Mouse (Mus musculus) midbrain, embryonic 10.5 days (tissue): Measurements from ENCODE around the gene Samd14. TPM values are rescaled to one million over a fixed set of nuclear protein-coding genes. Genes with fewer than 3 reads are reported as not detected.

ENCODE experiments used
- DNase-seq: peaks from one replicate; pipeline ENCODE4 v3.0.0-alpha.2; 2017; ENCODE audit warnings: low spot score
- H3K27ac ChIP-seq: fragments of 300-500 bp; sonication (generic); replicated peaks from 2 replicates; pipeline ENCODE4 v1.5.1; 2016; ENCODE audit warnings: mild to moderate bottlenecking
- H3K27me3 ChIP-seq: fragments of 300-500 bp; sonication (generic); 2 replicates; pipeline ENCODE4 v1.6.1; 2016; ENCODE audit warnings: low read depth, mild to moderate bottlenecking; ENCODE audit not compliant: poor library complexity, severe bottlenecking
- H3K36me3 ChIP-seq: fragments of 300-500 bp; sonication (generic); 2 replicates; pipeline ENCODE4 v1.6.1; 2016; ENCODE audit warnings: mild to moderate bottlenecking, moderate library complexity
- H3K4me1 ChIP-seq: fragments of 300-500 bp; sonication (generic); 2 replicates; pipeline ENCODE4 v1.6.1; 2016
- H3K4me3 ChIP-seq: fragments of 300-500 bp; sonication (generic); 2 replicates; pipeline ENCODE4 v1.5.1; 2016; ENCODE audit warnings: mild to moderate bottlenecking, moderate library complexity
- H3K9me3 ChIP-seq: fragments of 300-500 bp; sonication (generic); replicated peaks from 2 replicates; pipeline ENCODE4 v1.6.1; 2016; ENCODE audit warnings: mild to moderate bottlenecking
- WGBS: fragments of 180-500 bp; shearing (Covaris S2); methylation state at CpG from one replicate; pipeline ENCODE4 v1.1.7; 2016; 5-methylcytosine and 5-hydroxymethylcytosine counted together
- polyA plus RNA-seq: library from polyadenylated mRNA; unstranded; fragments of >200 nt; fragmentation: Nextera tagmentation; extraction: Ambion mirVana; gene quantifications from 2 replicates; pipeline ENCODE4 v1.2.1, GENCODE M21; 2016

Samd14 gene
- polyA plus RNA-seq, 1 experiment from 2014 or later, result 40.8 TPM

DNA sequence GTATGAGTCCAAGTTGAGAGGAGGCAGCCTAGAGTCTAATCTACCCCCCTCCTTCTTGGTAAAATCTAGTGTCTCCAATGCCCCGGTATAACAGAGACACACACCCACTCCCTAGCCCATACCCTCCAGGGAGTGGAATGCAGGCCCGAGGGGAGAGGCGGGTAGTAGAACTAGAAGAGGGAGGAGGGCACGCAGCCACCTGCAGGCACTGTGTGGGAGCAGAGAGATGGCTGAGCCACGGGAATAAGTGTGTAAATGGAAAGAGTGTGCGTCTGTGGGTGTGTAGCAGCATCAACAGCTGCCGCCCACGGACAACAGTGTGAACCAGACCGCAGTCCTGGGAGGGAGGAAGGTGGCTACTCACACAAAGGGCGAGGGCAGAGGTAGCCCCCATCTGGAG is 25.2 kb downstream of the Samd14 start:
- Histone ChIP-seq H3K27me3 (peaks cover 19% of the 10 kb centered on the region), H3K9me3 (no peaks in the 10 kb centered on the region), H3K4me1 (peaks cover 7% of the 10 kb centered on the region), H3K36me3 (no peaks in the 10 kb centered on the region), H3K27ac (0 out of 2 replicates have a peak overlapping the region, but pooled peaks have one; percentile 46), H3K4me3 (no peak overlapping the region)
- DNase-seq, result no peak
- WGBS, result 74% methylated on average over 10 of the region's 10 CpGs

DNA sequence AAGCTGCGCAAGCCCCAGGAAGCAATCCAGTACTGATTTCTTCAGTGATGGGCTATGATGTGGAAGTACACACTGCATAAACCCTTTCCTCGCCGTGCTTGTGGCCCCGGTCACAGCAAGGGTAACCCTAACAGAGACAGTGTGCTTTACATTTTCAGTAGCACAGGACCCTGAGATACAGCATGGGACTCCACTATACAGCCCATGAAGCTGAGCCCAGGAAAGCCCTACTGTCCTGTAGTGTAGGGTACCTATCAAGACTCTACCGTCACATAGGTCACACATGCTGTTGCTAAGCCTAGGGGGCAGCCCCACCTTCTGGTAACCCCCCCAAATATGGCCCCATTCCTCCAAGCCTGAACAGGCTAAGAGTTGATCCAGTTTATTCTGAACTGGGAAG is 26.8 kb downstream of the Samd14 start:
- H3K27me3 ChIP-seq, result peaks cover 26% of the 10 kb centered on the region
- no peak for DNase-seq
- H3K9me3 ChIP-seq, result no peaks in the 10 kb centered on the region
- H3K27ac ChIP-seq, result no peak overlapping the region
- H3K4me3 ChIP-seq, result no peak overlapping the region
- H3K4me1 ChIP-seq, result peaks cover 24% of the 10 kb centered on the region
- no peaks in the 10 kb centered on the region for H3K36me3 ChIP-seq
- 93% methylated on average over 5 of the region's 5 CpGs for WGBS

DNA sequence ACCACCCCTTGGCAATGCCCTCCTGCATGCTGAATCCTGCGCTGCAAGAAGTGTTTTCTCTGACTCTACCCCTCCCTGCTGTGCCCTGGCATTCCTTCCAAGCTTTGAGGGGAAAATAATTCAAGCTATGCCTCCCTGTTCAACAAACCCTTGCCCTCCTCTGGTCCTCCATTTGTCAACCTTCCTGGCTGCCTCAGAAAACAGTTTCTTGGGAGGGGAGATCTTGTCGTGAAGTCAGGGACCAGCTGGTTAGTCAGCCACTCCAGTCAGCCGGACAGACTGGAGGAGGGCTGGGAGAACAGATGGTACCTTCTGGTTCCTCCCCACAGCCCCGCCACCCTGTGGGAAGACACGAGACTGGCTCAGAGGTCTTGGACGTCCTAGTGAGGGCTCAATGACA is 27.6 kb downstream of the Samd14 start:
- Histone ChIP-seq H3K36me3 (no peaks in the 10 kb centered on the region), H3K9me3 (no peaks in the 10 kb centered on the region), H3K4me1 (peaks cover 31% of the 10 kb centered on the region), H3K27ac (no peak overlapping the region), H3K4me3 (no peak overlapping the region), H3K27me3 (peaks cover 26% of the 10 kb centered on the region)
- DNase-seq, result no peak
- 70% methylated on average over 6 of the region's 6 CpGs for WGBS

DNA sequence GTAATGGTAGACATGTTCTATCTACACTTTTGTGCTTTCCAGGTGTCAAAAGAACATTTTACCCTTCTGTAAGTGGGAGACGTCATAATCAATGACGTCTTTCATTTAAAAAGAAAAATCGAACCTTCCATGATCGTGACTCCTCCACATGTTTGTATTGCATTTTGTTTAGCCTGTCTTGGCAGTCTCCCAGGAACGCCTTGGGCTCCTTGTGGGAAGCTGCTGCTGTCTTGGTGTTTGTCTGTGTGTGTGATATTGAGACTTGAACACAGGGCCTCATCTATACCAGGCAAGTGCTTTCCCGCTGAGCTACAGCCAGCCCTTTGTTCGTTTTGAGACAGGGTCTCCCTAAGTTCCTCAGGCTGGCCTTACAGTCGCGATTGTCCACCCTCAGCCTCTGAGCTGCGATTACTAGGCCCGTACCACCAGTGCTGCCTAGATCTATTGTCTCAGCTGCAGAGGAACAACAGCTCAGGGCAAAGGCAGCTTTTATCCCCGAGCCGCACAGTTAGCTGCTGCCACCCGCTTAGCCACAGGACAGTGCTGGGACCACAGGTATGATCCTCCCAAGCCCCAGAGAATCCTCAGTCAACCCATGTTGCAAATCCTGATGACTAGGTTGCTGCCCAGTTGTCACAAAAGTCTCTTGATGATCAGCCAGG is 28.6 kb downstream of the Samd14 start:
- Histone ChIP-seq H3K27ac (no peak overlapping the region), H3K27me3 (peaks cover 22% of the 10 kb centered on the region), H3K4me1 (peaks cover 34% of the 10 kb centered on the region), H3K36me3 (no peaks in the 10 kb centered on the region), H3K9me3 (no peaks in the 10 kb centered on the region), H3K4me3 (no peak overlapping the region)
- DNase-seq, result no peak
- WGBS, result 75% methylated on average over 14 of the region's 14 CpGs

DNA sequence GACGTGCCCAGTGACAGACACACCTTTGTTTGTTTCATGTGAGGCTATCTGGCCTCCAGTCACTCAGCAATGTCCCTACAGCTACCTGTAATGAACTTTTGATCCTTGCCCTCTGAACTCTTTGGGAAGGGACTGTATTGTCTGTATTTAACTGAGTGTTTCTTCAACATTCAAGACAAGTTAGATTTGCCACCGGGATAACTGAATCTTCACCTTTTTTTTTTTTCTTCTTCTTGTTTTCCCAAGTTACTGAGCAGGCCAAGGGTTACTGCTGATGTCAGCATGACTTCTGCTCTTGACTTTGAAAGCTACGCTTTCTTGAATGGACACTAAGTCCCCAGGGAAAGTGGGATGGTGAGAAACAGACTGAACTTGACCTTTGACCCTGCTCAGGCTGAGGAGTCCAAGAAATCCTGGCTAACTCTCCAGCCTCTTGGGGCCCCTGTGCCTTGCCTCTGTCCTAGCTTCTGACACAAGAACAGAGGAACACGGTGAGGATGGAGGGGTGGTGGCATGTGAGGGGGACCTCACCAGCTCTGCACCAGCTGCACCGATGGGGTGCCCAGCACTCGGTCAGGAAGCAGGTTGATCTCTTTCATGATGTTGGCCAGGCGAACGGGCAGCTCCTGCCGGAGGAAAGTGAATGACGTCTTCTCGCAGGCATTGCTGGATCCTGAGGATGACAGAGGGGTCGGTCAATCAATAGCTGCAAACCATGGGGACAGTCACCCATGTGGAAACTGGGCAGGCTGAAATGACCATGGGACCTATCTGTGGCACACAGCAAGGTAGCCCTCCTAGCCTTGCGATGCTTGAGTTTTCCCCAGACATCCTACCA is 29.4 kb downstream of the Samd14 start:
- peaks cover 27% of the 10 kb centered on the region for H3K27me3 ChIP-seq
- H3K4me3 ChIP-seq, result no peak overlapping the region
- 85% methylated on average over 13 of the region's 13 CpGs for WGBS
- DNase-seq, result no peak
- H3K27ac ChIP-seq, result no peak overlapping the region
- H3K36me3 ChIP-seq, result no peaks in the 10 kb centered on the region
- H3K9me3 ChIP-seq, result no peaks in the 10 kb centered on the region
- H3K4me1 ChIP-seq, result peaks cover 34% of the 10 kb centered on the region

DNA sequence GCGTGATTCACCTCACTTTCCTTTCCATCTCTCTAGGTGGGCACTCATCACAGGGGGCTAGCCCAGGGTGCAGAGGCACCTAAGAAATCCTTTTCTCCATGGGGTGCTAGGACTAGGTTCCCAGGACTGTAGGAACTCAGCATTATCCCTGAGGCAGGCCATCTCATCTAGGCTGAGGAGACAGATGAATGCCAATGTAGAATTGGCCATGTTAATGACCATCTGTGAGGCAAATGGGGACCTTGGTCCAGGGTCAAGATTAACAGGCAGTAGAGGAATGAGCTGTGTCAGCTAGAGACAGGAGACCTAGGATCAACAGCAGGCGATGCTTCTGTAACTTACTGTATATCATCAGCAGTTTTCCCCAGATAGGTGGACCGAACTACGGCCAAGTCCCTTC is 30.1 kb downstream of the Samd14 start:
- Histone ChIP-seq H3K27me3 (peaks cover 27% of the 10 kb centered on the region), H3K9me3 (no peaks in the 10 kb centered on the region), H3K27ac (no peak overlapping the region), H3K4me3 (peak overlapping the region; percentile 76; the same call in 1 of the 2 replicates), H3K4me1 (peaks cover 37% of the 10 kb centered on the region), H3K36me3 (no peaks in the 10 kb centered on the region)
- DNase-seq, result no peak
- WGBS, result 89% methylated on average over 4 of the region's 4 CpGs

DNA sequence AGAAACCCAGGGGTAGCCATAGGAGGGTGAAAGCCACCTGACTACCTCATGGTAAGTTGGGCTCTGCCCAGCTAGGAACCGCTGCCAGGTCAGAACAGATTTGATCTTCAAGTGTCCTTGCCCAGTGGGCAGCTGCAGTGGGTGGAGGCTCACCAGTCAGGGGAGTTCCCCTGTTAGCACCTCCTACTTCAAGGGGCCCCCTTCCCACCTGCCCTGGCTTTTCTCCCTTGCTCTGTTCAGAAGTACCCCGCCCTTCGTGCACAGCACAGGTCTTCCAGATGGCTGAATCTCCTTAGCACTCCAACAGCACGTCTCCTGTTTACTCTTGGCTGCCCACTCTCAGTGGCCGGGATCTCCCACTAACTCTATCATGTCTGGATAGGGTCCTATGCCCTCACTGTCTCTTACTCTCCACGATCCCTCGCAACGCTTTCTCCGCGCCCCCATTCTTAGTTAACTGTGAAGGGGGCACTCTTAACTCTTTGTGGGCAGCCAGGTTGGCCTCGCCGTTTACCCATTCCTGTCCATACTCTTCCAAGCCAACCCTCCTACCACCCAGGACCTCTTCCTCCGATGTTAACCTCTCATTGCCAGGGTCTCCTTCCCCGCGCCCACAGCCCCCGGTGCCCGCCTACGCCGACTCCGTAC is 30.9 kb downstream of the Samd14 start:
- under 1% methylated on average over 20 of the region's 20 CpGs for WGBS
- Histone ChIP-seq H3K9me3 (no peaks in the 10 kb centered on the region), H3K4me1 (peaks cover 40% of the 10 kb centered on the region), H3K36me3 (no peaks in the 10 kb centered on the region), H3K27me3 (peaks cover 27% of the 10 kb centered on the region), H3K4me3 (peak overlapping the region; percentile 76), H3K27ac (peak overlapping the region; percentile 74)
- peak; percentile 29 for DNase-seq

DNA sequence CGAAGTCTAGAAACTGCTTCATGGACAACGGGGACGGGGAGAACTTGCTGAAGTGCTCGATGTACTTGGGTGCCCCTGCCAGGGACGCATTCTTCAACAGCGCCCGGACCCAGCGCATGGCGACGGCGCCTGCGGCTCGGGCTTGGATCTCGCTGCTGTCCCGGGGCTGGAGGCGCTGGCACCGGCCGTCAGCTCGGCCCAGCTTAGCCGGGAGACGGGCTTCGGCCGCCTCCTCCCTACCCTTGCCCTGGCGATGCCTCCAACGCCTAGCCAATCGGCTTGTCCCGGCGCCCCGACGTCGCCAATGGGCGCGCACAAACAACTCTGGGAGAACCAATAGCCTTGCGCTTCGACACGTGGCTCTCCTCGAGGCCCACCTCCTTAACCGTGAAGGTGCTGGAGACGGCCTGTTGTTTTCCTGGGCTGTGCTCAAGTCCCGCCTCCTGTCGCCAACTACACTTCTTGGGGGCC is 31.5 kb downstream of the Samd14 start, which contains the start of gene Pdk2:
Pdk2 (minus strand) TSS at position 216 of the 471 bp plus-strand sequence.
- peaks cover 40% of the 10 kb centered on the region for H3K4me1 ChIP-seq
- H3K9me3 ChIP-seq, result no peaks in the 10 kb centered on the region
- peak within 1 kb of the TSS; percentile 76 for H3K4me3 ChIP-seq
- no peaks in the 10 kb centered on the region for H3K36me3 ChIP-seq
- under 1% methylated on average over 41 of the region's 41 CpGs for WGBS
- peaks cover 27% of the 10 kb centered on the region for H3K27me3 ChIP-seq
- H3K27ac ChIP-seq, result peak within 1 kb of the TSS; percentile 74
- peak; percentile 97 for DNase-seq

DNA sequence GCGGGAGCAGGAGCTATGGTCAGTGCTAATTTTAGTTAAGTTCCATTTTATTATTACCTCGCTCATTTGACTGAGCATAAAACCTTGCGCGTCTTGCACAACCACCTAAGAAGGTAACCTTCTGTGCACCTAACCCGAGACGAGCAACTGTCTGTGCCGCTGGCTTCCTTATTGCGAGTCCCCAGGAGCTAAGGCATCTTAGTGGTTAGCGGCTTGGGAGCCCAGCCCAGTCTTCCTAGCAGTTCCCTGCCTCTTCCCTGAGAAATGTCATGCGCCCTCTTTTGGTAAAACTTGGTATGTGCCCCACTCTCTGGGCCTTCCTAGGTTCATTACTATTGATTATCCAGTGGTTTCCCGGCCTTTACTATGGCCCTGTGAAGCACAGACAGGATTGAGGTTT is 32.4 kb downstream of the Samd14 start:
- Histone ChIP-seq H3K27ac (peak overlapping the region; percentile 34), H3K4me3 (peak overlapping the region; percentile 76), H3K36me3 (no peaks in the 10 kb centered on the region), H3K9me3 (no peaks in the 10 kb centered on the region), H3K27me3 (peaks cover 27% of the 10 kb centered on the region), H3K4me1 (peaks cover 40% of the 10 kb centered on the region)
- WGBS, result 1% methylated on average over 11 of the region's 11 CpGs
- peak; percentile 83 for DNase-seq

DNA sequence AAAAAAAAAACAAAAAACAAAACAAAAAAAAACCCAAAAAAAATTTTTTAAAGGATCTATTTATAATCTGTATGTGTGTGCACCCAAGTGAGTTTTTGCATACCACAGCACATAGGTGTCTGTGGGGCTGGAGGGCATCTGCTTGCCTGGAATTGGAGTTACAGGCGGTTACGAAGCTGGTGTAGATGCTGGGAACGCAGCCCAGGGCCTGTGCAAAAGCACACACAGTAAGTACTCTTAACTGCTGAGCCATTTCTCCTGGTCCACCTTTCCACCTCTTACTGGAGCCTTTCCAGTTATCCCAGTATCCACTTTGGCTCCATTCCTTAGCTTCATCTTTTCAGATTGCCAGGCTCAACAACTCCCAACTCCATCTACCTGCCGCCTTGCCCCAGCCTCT is 33.4 kb downstream of the Samd14 start:
- H3K4me3 ChIP-seq, result no peak overlapping the region

DNA sequence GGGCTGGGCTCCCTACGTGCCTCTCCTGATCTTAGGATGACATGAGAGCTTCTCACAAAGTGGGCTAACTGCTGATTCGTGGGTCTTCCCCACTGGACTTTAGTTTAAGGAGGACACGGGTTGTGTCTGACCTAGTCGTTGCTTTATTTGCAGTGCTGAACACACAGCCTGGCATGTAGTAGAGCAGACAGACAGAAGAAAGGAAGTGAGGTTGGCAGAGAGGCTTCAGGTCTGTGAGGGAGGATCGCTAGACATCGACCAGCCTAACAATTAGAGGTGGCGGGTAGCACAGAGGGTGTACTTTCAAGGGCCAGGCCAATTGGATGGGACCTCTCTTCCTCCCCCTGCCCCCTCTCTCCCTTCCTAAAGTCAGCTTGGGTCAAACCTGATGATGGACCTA is 33.9 kb downstream of the Samd14 start:
- Histone ChIP-seq H3K9me3 (no peaks in the 10 kb centered on the region), H3K36me3 (no peaks in the 10 kb centered on the region), H3K4me3 (no peak overlapping the region), H3K27me3 (peaks cover 27% of the 10 kb centered on the region), H3K4me1 (peaks cover 37% of the 10 kb centered on the region), H3K27ac (no peak overlapping the region)
- no peak for DNase-seq
- WGBS, result 60% methylated on average over 7 of the region's 7 CpGs

More for the DNA sequence above, 33.4 kb downstream of the Samd14 start:
- peaks cover 27% of the 10 kb centered on the region for H3K27me3 ChIP-seq
- H3K36me3 ChIP-seq, result no peaks in the 10 kb centered on the region
- WGBS, result 93% methylated on average over 4 of the region's 4 CpGs
- no peaks in the 10 kb centered on the region for H3K9me3 ChIP-seq
- no peak overlapping the region for H3K27ac ChIP-seq
- H3K4me1 ChIP-seq, result peaks cover 40% of the 10 kb centered on the region
- no peak for DNase-seq

DNA sequence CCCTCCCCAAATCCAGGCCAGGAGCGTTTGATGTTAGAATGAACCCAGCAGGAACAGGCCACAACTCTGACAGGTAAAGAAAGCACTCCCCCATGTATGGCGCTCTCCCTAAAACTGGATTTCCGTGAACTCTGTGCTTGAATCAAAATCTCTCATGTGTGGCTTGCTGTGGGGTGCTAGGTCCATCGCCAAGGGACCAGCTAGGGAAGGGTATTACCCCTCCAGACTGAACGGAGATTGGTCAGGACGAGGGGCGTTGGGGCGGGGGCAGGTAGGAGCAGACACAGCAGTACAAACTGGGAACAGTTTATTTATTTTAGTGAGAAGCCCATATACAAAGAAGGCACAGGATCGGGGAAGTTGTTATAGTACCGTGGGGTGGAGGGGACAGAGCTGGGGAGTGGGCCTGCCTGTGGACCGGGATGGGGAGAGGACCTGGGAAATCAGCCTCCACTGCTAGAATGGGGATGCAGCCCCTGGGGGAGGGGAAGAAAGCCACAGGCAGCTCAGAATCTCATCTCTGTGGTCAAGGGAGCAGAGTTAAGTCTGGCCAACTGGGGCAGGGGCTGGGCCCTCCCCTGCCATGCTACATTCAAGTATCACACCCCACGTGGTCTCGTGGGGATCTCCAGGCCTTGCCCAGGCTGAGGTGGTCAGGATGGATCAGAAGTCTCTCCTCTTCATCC is 34.6 kb downstream of the Samd14 start:
- no peak overlapping the region for H3K27ac ChIP-seq
- 54% methylated on average over 12 of the region's 13 CpGs for WGBS
- H3K4me1 ChIP-seq, result peaks cover 34% of the 10 kb centered on the region
- no peak for DNase-seq
- no peak overlapping the region for H3K4me3 ChIP-seq
- H3K27me3 ChIP-seq, result peaks cover 22% of the 10 kb centered on the region
- H3K36me3 ChIP-seq, result no peaks in the 10 kb centered on the region
- H3K9me3 ChIP-seq, result no peaks in the 10 kb centered on the region
